Mouse (Mus musculus) neural tube, embryonic 13.5 days (tissue): ENCODE measurements around the gene Rps6kc1. TPM values are rescaled to one million over a fixed set of nuclear protein-coding genes. Genes with fewer than 3 reads are reported as not detected.
"Not testable (repeated sequence)": the region's sequence is repeated elsewhere in the genome, so short reads cannot be mapped to it uniquely, and the experiment has no call there.

Experiments
- ATAC-seq: fragments of 200-750 bp; cut with Nextera tagmentation; 2 replicates; pipeline ENCODE4 v1.8.0; 2017; ENCODE audit warnings: low read depth, mild to moderate bottlenecking, moderate TSS enrichment, moderate library complexity
- H3K27ac ChIP-seq: fragments of 300-500 bp; sonication (generic); replicated peaks from 2 replicates; pipeline ENCODE4 v1.5.1; 2015; ENCODE audit warnings: moderate library complexity, mild to moderate bottlenecking, inconsistent platforms
- H3K27me3 ChIP-seq: fragments of 300-500 bp; sonication (generic); 2 replicates; pipeline ENCODE4 v1.6.1; 2015; ENCODE audit warnings: mild to moderate bottlenecking, inconsistent platforms
- H3K36me3 ChIP-seq: fragments of 300-500 bp; sonication (generic); 2 replicates; pipeline ENCODE4 v1.6.1; 2015; ENCODE audit warnings: mild to moderate bottlenecking, inconsistent platforms
- H3K4me1 ChIP-seq: fragments of 300-500 bp; sonication (generic); replicated peaks from 2 replicates; pipeline ENCODE4 v1.6.1; 2015; ENCODE audit warnings: inconsistent platforms
- H3K4me2 ChIP-seq: fragments of 300-500 bp; sonication (generic); 2 replicates; pipeline ENCODE4 v1.6.1; 2015; ENCODE audit warnings: inconsistent platforms, mild to moderate bottlenecking, moderate library complexity
- H3K4me3 ChIP-seq: fragments of 300-500 bp; sonication (generic); 2 replicates; pipeline ENCODE4 v1.5.1; 2015; ENCODE audit warnings: mild to moderate bottlenecking, inconsistent platforms
- H3K9ac ChIP-seq: fragments of 300-500 bp; sonication (generic); 2 replicates; pipeline ENCODE4 v1.6.1; 2015; ENCODE audit warnings: moderate library complexity, mild to moderate bottlenecking, inconsistent platforms
- H3K9me3 ChIP-seq: fragments of 300-500 bp; sonication (generic); 2 replicates; pipeline ENCODE4 v1.6.1; 2016; ENCODE audit warnings: inconsistent platforms
- WGBS: fragments of 180-500 bp; shearing (Covaris S2); methylation state at CpG from one replicate; pipeline ENCODE4 v1.1.7; 2015; 5-methylcytosine and 5-hydroxymethylcytosine counted together
- polyA plus RNA-seq: library from polyadenylated mRNA; unstranded; fragments of >200 nt; fragmentation: Nextera tagmentation; extraction: Ambion mirVana; gene quantifications from 2 replicates; pipeline ENCODE4 v1.2.1, GENCODE M21; 2015

Rps6kc1 gene
- polyA plus RNA-seq, 1 experiment from 2014 or later = 26.9 TPM

DNA sequence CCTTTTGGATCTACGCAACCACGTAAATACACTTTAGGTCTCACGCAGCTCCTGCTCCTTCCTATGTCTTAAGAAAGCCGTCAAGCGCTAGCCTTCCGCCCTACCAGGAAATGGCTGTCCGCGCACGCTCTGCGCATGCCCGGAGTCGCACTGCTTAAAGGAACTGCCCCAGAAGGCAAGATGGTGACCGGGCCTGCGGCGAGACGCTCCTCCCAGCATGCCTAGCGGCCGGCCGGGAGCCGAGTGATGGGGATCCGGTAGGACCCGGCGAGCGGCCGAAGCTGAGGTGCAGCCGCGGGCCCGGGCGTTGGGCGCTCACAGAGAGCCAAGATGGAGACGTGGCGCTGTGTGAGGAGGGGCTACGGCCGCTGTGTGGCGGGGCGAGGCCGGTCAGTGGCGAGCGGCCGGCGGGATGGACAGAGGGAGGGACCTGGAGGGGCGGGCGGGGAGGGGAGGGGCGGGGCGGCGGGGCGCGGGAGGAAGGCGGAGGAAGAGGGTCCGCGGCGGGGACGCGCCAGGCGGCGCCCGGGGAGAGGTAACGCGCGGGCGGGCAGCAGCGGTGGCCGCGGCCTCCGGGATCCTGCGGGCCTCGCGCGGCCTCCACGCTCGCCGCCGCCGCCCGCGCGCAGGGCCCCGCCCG lies 16.9 kb upstream of the Rps6kc1 start:
- Histone ChIP-seq H3K27me3 (no peaks in the 10 kb centered on the region), H3K4me3 (peak overlapping the region; percentile 73), H3K4me2 (peak overlapping the region; percentile 68), H3K9me3 (no peaks in the 10 kb centered on the region), H3K9ac (peak overlapping the region; percentile 88), H3K36me3 (peaks cover 5% of the 10 kb centered on the region; the same call in 1 of the 2 replicates), H3K4me1 (peaks cover 29% of the 10 kb centered on the region), H3K27ac (peak overlapping the region; percentile 99)
- under 1% methylated on average over 53 of the region's 79 CpGs for WGBS
- peak; percentile 98 for ATAC-seq

- Histone ChIP-seq H3K4me3 (peak overlapping the region; percentile 73), H3K27ac (peak overlapping the region; percentile 99), H3K9me3 (no peaks in the 10 kb centered on the region), H3K27me3 (no peaks in the 10 kb centered on the region; the same call in 1 of the 2 replicates), H3K4me2 (peak overlapping the region; percentile 68), H3K36me3 (peaks cover 2% of the 10 kb centered on the region; the same call in 1 of the 2 replicates), H3K9ac (peak overlapping the region; percentile 88), H3K4me1 (peaks cover 29% of the 10 kb centered on the region)
- ATAC-seq = no peak
- WGBS = 23% methylated on average over 16 of the region's 16 CpGs
Observed at GRCm38 (mm10) chr1:190927751-190928369, 16.3 kb upstream of the Rps6kc1 start.

DNA sequence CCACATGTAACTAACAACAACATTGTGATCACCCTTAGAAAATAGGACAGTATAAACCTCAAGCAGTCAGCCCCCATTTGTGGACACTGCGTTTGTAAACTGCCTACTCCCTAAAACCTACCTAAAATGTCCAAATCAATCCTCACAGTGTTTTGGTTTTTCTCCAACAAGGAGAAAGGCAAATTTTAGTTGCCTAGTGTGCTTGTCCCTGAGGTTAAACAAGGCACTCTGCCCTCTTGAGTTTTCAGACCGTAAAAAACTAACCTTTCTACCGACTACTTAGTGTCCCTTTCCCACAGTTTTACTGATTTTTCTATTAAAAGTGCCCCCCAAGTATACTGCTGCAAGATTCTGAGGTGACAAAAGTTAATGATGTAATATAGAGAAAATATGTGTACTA lies 15.7 kb upstream of the Rps6kc1 start:
- ATAC-seq = no peak
- H3K4me3 ChIP-seq = peak overlapping the region; percentile 73

GRCm38 (mm10) chr1:190924812-190925211 lies 13.2 kb upstream of the Rps6kc1 start, which contains the start of gene Angel2:
TSS of gene Angel2 (plus strand) at chr1:190925112.
- not testable (repeated sequence) for ATAC-seq, H3K9me3 ChIP-seq, H3K4me2 ChIP-seq, H3K4me3 ChIP-seq, H3K9ac ChIP-seq, H3K27ac ChIP-seq, H3K36me3 ChIP-seq, H3K27me3 ChIP-seq
- WGBS = 87% methylated on average over 3 of the region's 3 CpGs
- H3K4me1 ChIP-seq = peaks cover 17% of the 10 kb centered on the region

More for the DNA sequence above, 15.7 kb upstream of the Rps6kc1 start:
- WGBS = 94% methylated on average over 3 of the region's 3 CpGs
- no peak overlapping the region for H3K9ac ChIP-seq
- peaks cover 29% of the 10 kb centered on the region for H3K4me1 ChIP-seq
- no peaks in the 10 kb centered on the region; the same call in 1 of the 2 replicates for H3K27me3 ChIP-seq
- H3K27ac ChIP-seq = no peak overlapping the region
- no peaks in the 10 kb centered on the region for H3K9me3 ChIP-seq
- peak overlapping the region; percentile 68 for H3K4me2 ChIP-seq
- no peaks in the 10 kb centered on the region for H3K36me3 ChIP-seq

DNA sequence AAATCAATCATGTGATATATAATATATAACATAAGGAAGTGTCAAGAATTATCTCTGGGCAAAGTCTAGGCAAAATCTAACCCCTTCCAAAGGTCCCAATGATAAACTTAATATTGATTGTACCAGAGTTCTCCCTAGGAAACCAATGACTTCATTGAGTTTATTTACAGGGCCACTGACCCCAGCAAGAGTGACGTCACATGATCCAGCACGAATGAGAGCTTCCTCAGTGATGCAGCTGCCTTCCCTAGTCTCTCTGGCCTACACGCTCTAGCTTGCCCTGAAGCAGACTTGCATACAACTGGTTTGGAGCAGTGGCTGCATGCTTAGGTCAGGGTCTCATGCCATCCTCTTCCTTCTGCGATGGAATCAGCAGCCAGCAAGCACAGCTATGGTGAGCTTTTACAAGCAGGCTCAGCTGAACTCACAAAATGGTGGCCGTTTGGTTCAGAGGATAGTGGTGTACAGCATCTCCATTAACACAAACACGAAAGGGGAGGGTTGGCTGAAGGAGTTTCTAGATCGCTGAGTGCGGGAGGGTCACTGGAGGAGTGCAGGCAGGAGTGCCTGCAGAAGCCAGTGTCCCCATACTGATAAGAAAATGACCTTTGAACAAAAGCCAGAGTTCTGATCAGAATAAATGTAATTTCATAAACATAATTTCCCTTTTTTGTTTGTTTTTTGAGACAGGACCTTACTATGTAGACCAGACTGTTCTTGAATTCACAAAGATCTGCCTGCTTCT lies 8.3 kb upstream of the Rps6kc1 start:
- Histone ChIP-seq H3K4me3 (no peak overlapping the region), H3K36me3 (no peaks in the 10 kb centered on the region), H3K9me3 (no peaks in the 10 kb centered on the region), H3K27ac (no peak overlapping the region), H3K27me3 (no peaks in the 10 kb centered on the region; the same call in 1 of the 2 replicates), H3K4me2 (no peak overlapping the region), H3K4me1 (no peaks in the 10 kb centered on the region), H3K9ac (no peak overlapping the region)
- WGBS = 72% methylated on average over 8 of the region's 8 CpGs
- ATAC-seq = no peak

DNA sequence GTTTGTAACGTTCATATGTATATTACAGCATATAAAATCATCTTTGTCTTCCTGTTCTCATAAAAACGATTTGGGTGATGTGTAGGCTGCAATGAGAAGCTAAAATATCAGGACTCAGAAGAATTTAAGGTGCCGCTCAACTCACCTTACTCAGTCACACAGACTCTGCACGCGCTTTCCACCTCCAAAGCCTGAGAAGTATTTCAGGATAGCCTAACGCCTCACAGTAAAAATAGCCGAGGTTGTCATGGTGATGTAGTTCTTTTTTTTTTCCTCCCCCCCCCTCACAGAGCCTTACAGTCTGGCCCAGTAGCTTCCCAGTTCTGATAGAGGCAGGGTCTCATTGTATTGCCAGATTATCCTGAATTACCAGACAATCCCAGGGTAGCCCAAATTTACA lies 7.4 kb upstream of the Rps6kc1 start:
- Histone ChIP-seq H3K27me3 (no peaks in the 10 kb centered on the region; the same call in 1 of the 2 replicates), H3K27ac (no peak overlapping the region), H3K4me2 (no peak overlapping the region), H3K4me1 (no peaks in the 10 kb centered on the region), H3K9me3 (no peaks in the 10 kb centered on the region), H3K4me3 (no peak overlapping the region), H3K36me3 (no peaks in the 10 kb centered on the region), H3K9ac (no peak overlapping the region)
- ATAC-seq = no peak
- WGBS = 68% methylated on average over 7 of the region's 7 CpGs

DNA sequence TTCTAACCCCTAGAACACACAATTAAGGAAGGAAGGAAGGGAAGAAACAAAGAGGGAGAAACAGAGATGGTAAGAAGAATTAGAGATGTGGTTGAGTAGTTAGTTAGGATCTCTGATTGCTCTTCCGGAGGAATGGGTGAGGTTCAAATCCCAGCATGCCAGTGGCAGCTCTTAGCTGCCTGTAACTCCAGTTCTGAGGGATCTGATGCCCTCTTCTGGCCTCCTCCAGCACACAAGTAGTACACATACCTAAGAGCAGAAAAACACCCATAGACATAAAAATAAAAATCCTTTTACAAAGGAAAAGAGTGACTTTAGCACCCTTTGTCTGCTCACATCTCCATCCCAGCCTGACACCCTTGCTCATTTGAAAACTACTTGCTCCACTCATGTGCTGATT lies 1.1 kb upstream of the Rps6kc1 start:
- Histone ChIP-seq H3K9me3 (no peaks in the 10 kb centered on the region), H3K36me3 (no peaks in the 10 kb centered on the region), H3K4me3 (peak overlapping the region; percentile 76; the same call in 1 of the 2 replicates), H3K27me3 (no peaks in the 10 kb centered on the region), H3K9ac (no peak overlapping the region), H3K27ac (no peak overlapping the region), H3K4me1 (peaks cover 36% of the 10 kb centered on the region), H3K4me2 (peak overlapping the region; percentile 90; the same call in 1 of the 2 replicates)
- no peak for ATAC-seq
- 50% methylated on average over 1 of the region's 1 CpGs for WGBS

DNA sequence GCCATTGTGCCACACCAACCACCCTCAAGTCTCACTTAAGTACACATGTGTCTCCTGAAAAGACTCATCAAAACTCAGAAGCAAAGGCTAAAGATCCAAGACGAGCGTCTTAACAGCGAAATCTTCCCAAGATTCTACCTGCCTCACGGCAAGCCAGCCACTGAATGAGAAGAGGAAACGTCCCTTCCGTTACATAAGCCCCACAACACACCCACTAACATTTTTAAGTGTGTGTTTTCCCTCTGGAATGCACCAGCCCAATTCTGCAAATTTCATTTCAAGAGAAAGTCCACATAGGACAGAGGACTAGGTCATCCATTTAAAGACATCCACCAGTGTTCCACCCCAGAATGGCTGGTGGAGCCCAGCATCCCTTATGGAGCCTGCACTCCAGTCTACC lies 734 bp downstream of the Rps6kc1 start:
- H3K9ac ChIP-seq = peak overlapping the region; percentile 93
- H3K4me2 ChIP-seq = peak overlapping the region; percentile 90
- no peaks in the 10 kb centered on the region for H3K36me3 ChIP-seq
- WGBS = 84% methylated on average over 6 of the region's 6 CpGs
- 0 out of 2 replicates have a peak, but pooled peaks have one; percentile 19 for ATAC-seq
- H3K27me3 ChIP-seq = no peaks in the 10 kb centered on the region
- peak overlapping the region; percentile 76 for H3K4me3 ChIP-seq
- H3K9me3 ChIP-seq = no peaks in the 10 kb centered on the region
- peaks cover 43% of the 10 kb centered on the region for H3K4me1 ChIP-seq
- H3K27ac ChIP-seq = no peak overlapping the region

GRCm38 (mm10) chr1:190904714-190905113 lies 6.9 kb downstream of the Rps6kc1 start:
- Histone ChIP-seq H3K4me1 (peaks cover 32% of the 10 kb centered on the region), H3K27me3 (no peaks in the 10 kb centered on the region), H3K4me3 (no peak overlapping the region), H3K4me2 (no peak overlapping the region), H3K27ac (peak overlapping the region; percentile 62; the same call in 1 of the 2 replicates), H3K36me3 (peaks cover 28% of the 10 kb centered on the region), H3K9me3 (no peaks in the 10 kb centered on the region), H3K9ac (no peak overlapping the region)
- ATAC-seq = no peak
- WGBS = 91% methylated on average over 16 of the region's 16 CpGs

- WGBS = 91% methylated on average over 3 of the region's 3 CpGs
Observed at GRCm38 (mm10) chr1:190904136-190904535, 7.4 kb downstream of the Rps6kc1 start.

DNA sequence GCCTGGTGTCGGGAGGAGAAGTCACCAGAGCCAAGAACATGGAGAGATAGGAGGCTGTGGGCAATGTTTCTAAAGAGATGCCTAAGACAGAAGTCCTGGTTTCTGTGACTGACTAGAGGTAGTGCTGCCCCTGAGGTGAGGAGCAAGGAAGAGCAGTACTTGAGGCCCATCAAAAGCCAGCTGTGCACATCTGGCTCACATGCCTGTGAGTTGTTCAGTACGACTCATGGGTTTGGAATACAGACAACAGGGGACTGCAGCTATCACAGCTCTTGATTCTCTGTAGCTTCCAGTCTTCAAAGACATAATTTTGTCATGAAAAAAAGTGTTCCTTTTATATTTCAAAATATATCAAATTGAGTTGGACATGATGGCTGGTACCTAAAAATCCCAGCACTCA lies 10.5 kb downstream of the Rps6kc1 start:
- ATAC-seq = no peak
- Histone ChIP-seq H3K27me3 (no peaks in the 10 kb centered on the region), H3K9ac (no peak overlapping the region), H3K4me1 (peaks cover 15% of the 10 kb centered on the region), H3K27ac (no peak overlapping the region), H3K4me2 (no peak overlapping the region), H3K36me3 (peaks cover 59% of the 10 kb centered on the region), H3K4me3 (no peak overlapping the region), H3K9me3 (no peaks in the 10 kb centered on the region)
- 69% methylated on average over 2 of the region's 2 CpGs for WGBS

More at GRCm38 (mm10) chr1:190904136-190904535, 7.4 kb downstream of the Rps6kc1 start:
- H3K9me3 ChIP-seq = no peaks in the 10 kb centered on the region
- H3K27ac ChIP-seq = no peak overlapping the region
- H3K4me2 ChIP-seq = no peak overlapping the region
- no peak overlapping the region for H3K9ac ChIP-seq
- H3K36me3 ChIP-seq = peaks cover 33% of the 10 kb centered on the region
- H3K4me1 ChIP-seq = peaks cover 27% of the 10 kb centered on the region
- ATAC-seq = no peak
- no peaks in the 10 kb centered on the region for H3K27me3 ChIP-seq
- no peak overlapping the region for H3K4me3 ChIP-seq
